Mouse (Mus musculus) lung, postnatal 10 days (tissue): ENCODE data around the gene B3gat1.
A peak's percentile ranks its signal among the peaks of the same experiment; 100 is the strongest.

ENCODE experiments used
- DNase-seq: peaks from one replicate; pipeline ENCODE4 v3.0.0; 2021

The B3gat1 gene

GRCm38 (mm10) chr9:26778421-26778820 is 44.9 kb downstream of the B3gat1 start:
- no peak for DNase-seq

DNA sequence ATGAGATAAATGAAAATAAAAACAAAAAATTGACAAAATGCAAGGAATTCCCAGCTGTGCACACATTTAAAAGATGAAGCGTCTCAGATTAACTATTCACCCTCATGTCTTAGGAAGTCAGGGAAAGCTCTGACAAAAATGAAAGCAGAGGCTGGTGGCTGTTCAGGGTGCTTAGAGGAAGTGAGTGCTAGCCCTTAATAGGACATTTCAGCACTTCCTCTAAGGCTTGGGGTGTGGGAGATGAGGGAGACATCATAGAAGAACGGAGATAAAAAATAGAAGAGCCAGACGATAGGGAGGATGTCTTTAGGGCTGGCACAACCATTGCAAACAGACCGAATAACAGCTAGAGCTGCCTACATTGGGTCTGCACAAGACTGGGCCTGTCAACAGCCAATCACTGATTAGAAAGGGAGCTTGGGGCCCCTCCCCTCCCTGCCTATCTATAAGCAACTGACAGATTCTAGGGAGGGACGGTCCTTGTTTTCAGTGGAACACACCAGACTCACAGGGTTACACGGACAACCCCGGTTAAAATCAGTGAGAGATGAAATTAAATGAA is 50.0 kb downstream of the B3gat1 start:
- no peak for DNase-seq

DNA sequence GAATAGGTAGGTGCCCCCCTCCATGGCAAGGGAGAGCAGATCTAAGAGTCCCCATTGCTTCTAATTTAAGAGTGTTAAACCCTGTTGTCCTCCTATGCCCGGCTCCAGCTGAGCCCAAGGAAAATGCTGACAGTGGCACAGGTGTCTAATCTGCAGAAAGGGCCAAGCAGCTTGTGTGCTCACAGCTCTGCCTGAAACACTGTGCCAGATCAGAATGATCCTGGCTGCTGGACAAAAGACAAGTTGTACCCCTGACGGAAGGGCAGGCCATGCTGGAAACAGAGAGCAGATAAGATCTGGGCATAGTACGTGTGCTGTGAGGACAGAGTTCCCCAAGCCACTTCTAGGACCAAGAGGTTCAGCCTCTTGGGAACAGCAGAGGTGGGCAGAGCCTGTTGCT is 59.3 kb downstream of the B3gat1 start:
- DNase-seq = no peak

DNA sequence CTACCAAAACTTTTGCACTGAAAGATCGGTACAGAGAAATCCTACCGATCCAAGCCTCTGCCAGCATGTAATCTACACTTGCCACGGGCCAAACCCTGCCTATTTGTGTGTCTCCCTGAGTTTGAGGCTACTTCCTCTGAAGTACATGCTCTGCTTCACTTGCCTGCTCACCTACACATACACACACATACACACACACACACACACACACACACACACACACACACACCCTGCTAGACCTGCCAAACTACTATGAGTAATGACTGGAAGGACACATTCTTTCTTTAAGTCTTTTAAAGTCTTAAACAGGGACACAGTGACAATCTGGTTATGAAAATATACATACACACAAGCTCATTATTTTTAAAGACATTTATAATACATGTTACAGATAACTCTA is 64.7 kb downstream of the B3gat1 start:
- DNase-seq = no peak

DNA sequence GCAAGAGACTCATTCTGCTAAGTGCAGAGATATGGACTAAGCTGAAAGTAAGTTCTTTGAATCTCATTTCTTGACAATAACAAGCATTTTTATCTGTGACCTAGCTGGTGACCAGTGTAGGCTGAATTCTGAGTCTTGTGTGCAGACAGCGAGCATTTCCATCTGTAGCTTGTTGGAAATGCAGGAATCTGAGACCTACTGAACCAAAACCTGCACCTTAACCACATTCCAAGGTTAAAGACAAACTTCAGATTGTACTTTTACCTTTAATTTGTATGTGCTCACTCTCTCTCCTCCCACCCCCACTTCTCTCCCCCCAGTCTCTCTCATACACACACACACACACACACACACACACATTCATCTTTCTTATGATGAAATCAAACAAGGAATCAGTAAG is 65.2 kb downstream of the B3gat1 start:
- no peak for DNase-seq

GRCm38 (mm10) chr9:26800357-26800756 is 66.8 kb downstream of the B3gat1 start:
- no peak for DNase-seq

DNA sequence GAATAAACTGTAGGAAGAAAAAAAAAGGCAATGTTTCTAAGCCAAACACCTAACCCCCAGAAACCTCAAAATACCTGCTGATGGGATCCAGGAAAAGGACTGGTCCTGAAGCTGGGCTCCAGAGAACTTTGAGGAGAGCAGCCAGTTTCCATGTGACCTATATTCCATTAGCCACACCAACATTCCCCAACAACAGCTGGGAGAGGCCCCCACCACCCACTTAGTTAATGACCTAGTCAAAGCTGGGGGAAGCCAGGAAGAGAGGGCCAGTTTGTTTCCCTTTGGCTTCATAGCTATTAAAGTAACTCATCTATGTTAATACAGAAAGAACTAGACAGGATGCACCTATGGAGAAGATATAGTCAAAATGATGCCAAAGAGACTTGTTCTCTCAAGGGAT is 70.8 kb downstream of the B3gat1 start:
- DNase-seq = peak; percentile 29

GRCm38 (mm10) chr9:26805935-26806666 is 72.6 kb downstream of the B3gat1 start, which contains the start of gene Glb1l2:
Gene Glb1l2, minus strand, starts transcription at chr9:26806468.
- DNase-seq = peak; percentile 98

DNA sequence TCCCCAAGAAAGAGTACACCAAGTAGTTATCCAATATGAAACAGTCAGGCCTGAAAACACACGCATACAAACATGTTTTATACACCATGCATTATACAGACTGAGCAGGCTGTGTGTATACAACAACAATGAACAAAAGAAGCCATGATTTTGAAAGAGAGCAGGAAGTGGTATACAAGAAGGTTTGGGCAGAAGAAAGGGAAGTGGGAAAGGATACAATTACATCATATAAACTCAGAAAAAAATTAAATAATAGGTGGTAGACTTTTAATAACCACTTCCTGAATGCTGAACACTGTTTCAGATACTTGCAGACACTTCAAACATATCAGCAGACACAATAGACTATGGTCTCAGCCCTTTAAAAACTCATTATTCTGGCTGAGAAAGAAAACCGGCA is 75.2 kb downstream of the B3gat1 start:
- no peak for DNase-seq
